Mouse (Mus musculus) embryonic facial prominence, embryonic 12.5 days (tissue): Measurements from ENCODE around the gene Arcn1. TPM values are rescaled to one million over a fixed set of nuclear protein-coding genes. Genes with fewer than 3 reads are reported as not detected.

Source experiments
- ATAC-seq: fragments of 200-750 bp; cut with Nextera tagmentation; 2 replicates; pipeline ENCODE4 v1.8.0; 2017; ENCODE audit not compliant: insufficient number of reproducible peaks, insufficient read depth, low FRiP score, low TSS enrichment
- H3K27ac ChIP-seq: fragments of 300-500 bp; sonication (generic); 2 replicates; pipeline ENCODE4 v1.5.1; 2016; ENCODE audit warnings: mild to moderate bottlenecking
- H3K27me3 ChIP-seq: fragments of 300-500 bp; sonication (generic); 2 replicates; pipeline ENCODE4 v1.6.1; 2016; ENCODE audit warnings: mild to moderate bottlenecking, moderate library complexity
- H3K36me3 ChIP-seq: fragments of 300-500 bp; sonication (generic); 2 replicates; pipeline ENCODE4 v1.6.1; 2016; ENCODE audit warnings: mild to moderate bottlenecking
- H3K4me1 ChIP-seq: fragments of 300-500 bp; sonication (generic); 2 replicates; pipeline ENCODE4 v1.6.1; 2016
- H3K4me2 ChIP-seq: fragments of 300-500 bp; sonication (generic); replicated peaks from 2 replicates; pipeline ENCODE4 v1.6.1; 2016; ENCODE audit warnings: mild to moderate bottlenecking, moderate library complexity
- H3K4me3 ChIP-seq: fragments of 300-500 bp; sonication (generic); 2 replicates; pipeline ENCODE4 v1.5.1; 2016; ENCODE audit warnings: mild to moderate bottlenecking
- H3K9ac ChIP-seq: fragments of 300-500 bp; sonication (generic); 2 replicates; pipeline ENCODE4 v1.6.1; 2016; ENCODE audit warnings: mild to moderate bottlenecking, moderate library complexity
- H3K9me3 ChIP-seq: fragments of 300-500 bp; sonication (generic); 2 replicates; pipeline ENCODE4 v1.6.1; 2016; ENCODE audit warnings: mild to moderate bottlenecking, moderate library complexity
- WGBS: fragments of 180-500 bp; shearing (Covaris S2); methylation state at CpG from one replicate; pipeline ENCODE4 v1.1.7; 2016; 5-methylcytosine and 5-hydroxymethylcytosine counted together
- polyA plus RNA-seq: library from polyadenylated mRNA; unstranded; fragments of >200 nt; fragmentation: Nextera tagmentation; extraction: Ambion mirVana; gene quantifications from 2 replicates; pipeline ENCODE4 v1.2.1, GENCODE M21; 2016

The Arcn1 gene
- polyA plus RNA-seq, 1 experiment from 2014 or later, result 197 TPM

GRCm38 (mm10) chr9:44737240-44737949 lies 30.2 kb downstream of the Arcn1 start:
- Histone ChIP-seq H3K4me1 (peaks cover 28% of the 10 kb centered on the region), H3K4me2 (0 out of 2 replicates have a peak overlapping the region, but pooled peaks have one; percentile 11), H3K36me3 (peaks cover 6% of the 10 kb centered on the region), H3K27me3 (no peaks in the 10 kb centered on the region), H3K9ac (no peak overlapping the region), H3K4me3 (no peak overlapping the region), H3K27ac (peak overlapping the region; percentile 77), H3K9me3 (no peaks in the 10 kb centered on the region)
- WGBS, result 19% methylated on average over 8 of the region's 8 CpGs
- ATAC-seq, result no peak

- ATAC-seq, result no peak
- Histone ChIP-seq H3K27me3 (no peaks in the 10 kb centered on the region), H3K36me3 (no peaks in the 10 kb centered on the region), H3K4me2 (no peak overlapping the region), H3K27ac (no peak overlapping the region), H3K4me3 (no peak overlapping the region), H3K9ac (no peak overlapping the region), H3K4me1 (peaks cover 28% of the 10 kb centered on the region), H3K9me3 (no peaks in the 10 kb centered on the region)
- 49% methylated on average over 2 of the region's 2 CpGs for WGBS
Measured at GRCm38 (mm10) chr9:44736301-44736700, 31.3 kb downstream of the Arcn1 start.

- Histone ChIP-seq H3K4me1 (peaks cover 28% of the 10 kb centered on the region), H3K4me3 (no peak overlapping the region)
Measured at GRCm38 (mm10) chr9:44735886-44736285, 31.8 kb downstream of the Arcn1 start.

GRCm38 (mm10) chr9:44734524-44735494 lies 32.8 kb downstream of the Arcn1 start, which contains the start of gene Phldb1:
Phldb1 (minus strand) TSS chr9:44735198.
- under 1% methylated on average over 47 of the region's 47 CpGs for WGBS
- Histone ChIP-seq H3K27ac (peak within 1 kb of the TSS; percentile 76), H3K9ac (peak within 1 kb of the TSS; percentile 62), H3K4me3 (peak within 1 kb of the TSS; percentile 66), H3K4me2 (peak within 1 kb of the TSS; percentile 97), H3K27me3 (no peaks in the 10 kb centered on the region), H3K9me3 (no peaks in the 10 kb centered on the region), H3K4me1 (peaks cover 28% of the 10 kb centered on the region), H3K36me3 (no peaks in the 10 kb centered on the region)
- ATAC-seq, result peak; percentile 79

More at GRCm38 (mm10) chr9:44735886-44736285, 31.8 kb downstream of the Arcn1 start:
- WGBS, result 69% methylated on average over 6 of the region's 6 CpGs
- no peak for ATAC-seq
- H3K4me2 ChIP-seq, result no peak overlapping the region
- H3K27me3 ChIP-seq, result no peaks in the 10 kb centered on the region
- H3K27ac ChIP-seq, result no peak overlapping the region
- no peak overlapping the region for H3K9ac ChIP-seq
- H3K9me3 ChIP-seq, result no peaks in the 10 kb centered on the region
- H3K36me3 ChIP-seq, result no peaks in the 10 kb centered on the region

GRCm38 (mm10) chr9:44733671-44734523 lies 33.7 kb downstream of the Arcn1 start:
- H3K27ac ChIP-seq, result peak overlapping the region; percentile 76

GRCm38 (mm10) chr9:44732921-44733530 lies 34.6 kb downstream of the Arcn1 start:
- WGBS, result 39% methylated on average over 12 of the region's 12 CpGs
- Histone ChIP-seq H3K9me3 (no peaks in the 10 kb centered on the region), H3K9ac (peak overlapping the region; percentile 62; the same call in 1 of the 2 replicates)

More at GRCm38 (mm10) chr9:44733671-44734523, 33.7 kb downstream of the Arcn1 start:
- no peaks in the 10 kb centered on the region for H3K36me3 ChIP-seq
- H3K9ac ChIP-seq, result peak overlapping the region; percentile 62
- H3K4me2 ChIP-seq, result peak overlapping the region; percentile 97
- 0 out of 2 replicates have a peak, but pooled peaks have one; percentile 19 for ATAC-seq
- H3K4me1 ChIP-seq, result peaks cover 28% of the 10 kb centered on the region
- 1% methylated on average over 79 of the region's 79 CpGs for WGBS
- H3K9me3 ChIP-seq, result no peaks in the 10 kb centered on the region
- no peaks in the 10 kb centered on the region for H3K27me3 ChIP-seq
- H3K4me3 ChIP-seq, result peak overlapping the region; percentile 66

GRCm38 (mm10) chr9:44732130-44732549 lies 35.5 kb downstream of the Arcn1 start:
- Histone ChIP-seq H3K9ac (no peak overlapping the region), H3K4me3 (no peak overlapping the region), H3K27ac (no peak overlapping the region), H3K27me3 (0 out of 2 replicates have a peak, but pooled peaks cover 4% of the 10 kb centered on the region), H3K4me1 (peaks cover 28% of the 10 kb centered on the region), H3K36me3 (no peaks in the 10 kb centered on the region), H3K4me2 (0 out of 2 replicates have a peak overlapping the region, but pooled peaks have one; percentile 97), H3K9me3 (no peaks in the 10 kb centered on the region)
- WGBS, result 78% methylated on average over 5 of the region's 5 CpGs
- no peak for ATAC-seq

More at GRCm38 (mm10) chr9:44732921-44733530, 34.6 kb downstream of the Arcn1 start:
- no peak for ATAC-seq
- H3K4me2 ChIP-seq, result peak overlapping the region; percentile 97
- H3K4me3 ChIP-seq, result peak overlapping the region; percentile 66
- H3K27me3 ChIP-seq, result no peaks in the 10 kb centered on the region
- H3K4me1 ChIP-seq, result peaks cover 28% of the 10 kb centered on the region
- H3K36me3 ChIP-seq, result no peaks in the 10 kb centered on the region
- peak overlapping the region; percentile 76 for H3K27ac ChIP-seq

- no peaks in the 10 kb centered on the region for H3K36me3 ChIP-seq
- no peak overlapping the region for H3K27ac ChIP-seq
- H3K4me2 ChIP-seq, result no peak overlapping the region
- no peaks in the 10 kb centered on the region for H3K9me3 ChIP-seq
- H3K4me1 ChIP-seq, result peaks cover 34% of the 10 kb centered on the region
- 0 out of 2 replicates have a peak, but pooled peaks cover 4% of the 10 kb centered on the region for H3K27me3 ChIP-seq
- WGBS, result 48% methylated on average over 5 of the region's 5 CpGs
- H3K9ac ChIP-seq, result no peak overlapping the region
- no peak overlapping the region for H3K4me3 ChIP-seq
- ATAC-seq, result no peak
Measured at GRCm38 (mm10) chr9:44727441-44727840, 40.2 kb downstream of the Arcn1 start.

GRCm38 (mm10) chr9:44726431-44727146 lies 41.1 kb downstream of the Arcn1 start:
- 0 out of 2 replicates have a peak overlapping the region, but pooled peaks have one; percentile 15 for H3K9ac ChIP-seq
- 0 out of 2 replicates have a peak overlapping the region, but pooled peaks have one; percentile 24 for H3K27ac ChIP-seq

GRCm38 (mm10) chr9:44724665-44725064 lies 43.0 kb downstream of the Arcn1 start:
- WGBS, result 35% methylated on average over 2 of the region's 2 CpGs
- Histone ChIP-seq H3K27me3 (0 out of 2 replicates have a peak, but pooled peaks cover 4% of the 10 kb centered on the region), H3K27ac (no peak overlapping the region), H3K9ac (no peak overlapping the region), H3K4me2 (no peak overlapping the region), H3K36me3 (no peaks in the 10 kb centered on the region), H3K9me3 (no peaks in the 10 kb centered on the region), H3K4me3 (no peak overlapping the region), H3K4me1 (peaks cover 45% of the 10 kb centered on the region)
- no peak for ATAC-seq

More at GRCm38 (mm10) chr9:44726431-44727146, 41.1 kb downstream of the Arcn1 start:
- H3K27me3 ChIP-seq, result 0 out of 2 replicates have a peak, but pooled peaks cover 4% of the 10 kb centered on the region
- H3K36me3 ChIP-seq, result no peaks in the 10 kb centered on the region
- H3K9me3 ChIP-seq, result no peaks in the 10 kb centered on the region
- ATAC-seq, result no peak
- no peak overlapping the region for H3K4me3 ChIP-seq
- peaks cover 34% of the 10 kb centered on the region for H3K4me1 ChIP-seq
- 23% methylated on average over 10 of the region's 10 CpGs for WGBS
- H3K4me2 ChIP-seq, result 0 out of 2 replicates have a peak overlapping the region, but pooled peaks have one; percentile 14
